Mouse (Mus musculus): ENCODE measurements around the gene Ank3.

DNA sequence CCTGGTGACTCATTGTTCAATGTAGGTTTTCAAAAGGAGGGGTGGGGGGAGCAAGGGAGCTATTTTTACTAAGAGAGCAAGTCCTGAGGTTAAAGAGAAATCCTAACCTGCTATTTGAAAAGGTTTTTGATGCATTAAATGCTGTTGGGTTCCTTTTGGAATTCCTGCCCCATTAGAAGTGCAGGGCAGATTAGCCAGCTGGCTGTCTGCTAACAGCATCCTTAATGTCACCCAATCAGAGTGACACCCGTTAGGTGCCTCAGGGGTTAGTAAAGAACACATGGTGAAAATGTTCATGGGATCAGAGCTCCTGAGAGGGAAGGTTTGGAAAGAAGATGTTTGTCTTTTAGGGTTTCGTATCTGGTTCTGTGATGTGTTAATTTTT lies 67.6 kb downstream of the Ank3 start:
- TF ChIP-seq CTCF (IDR thresholded peaks at IDR 0.05; ENCODE audit: low read depth) = no peak
- TF ChIP-seq EP300 (IDR thresholded peaks at IDR 0.05; ENCODE audit: low read depth) = no peak

Data from liver, postnatal 0 days (tissue).